Mouse (Mus musculus) cerebellum, adult 8-10 months (tissue): ENCODE data around the gene Vmn1r83.

ENCODE experiments used
- DNase-seq: peaks from one replicate; pipeline ENCODE4 v3.0.0; 2022

The Vmn1r83 gene

GRCm38 (mm10) chr7:12329381-12329780 is at the start of gene Vmn1r83:
Vmn1r83 (minus strand) TSS chr7:12329481.
- DNase-seq: no peak

GRCm38 (mm10) chr7:12369173-12369572 is 39.9 kb upstream of the Vmn1r83 start, which contains the start of gene Vmn1r84:
Vmn1r84 (minus strand) TSS chr7:12369273.
- no peak for DNase-seq

GRCm38 (mm10) chr7:12300130-12300529 is 29.2 kb downstream of the Vmn1r83 start, which contains the start of gene Vmn1r82:
Vmn1r82 (plus strand) TSS chr7:12300430.
- DNase-seq: no peak
